Mouse (Mus musculus): ENCODE results near the gene Ccdc71l.

The Ccdc71l gene

DNA sequence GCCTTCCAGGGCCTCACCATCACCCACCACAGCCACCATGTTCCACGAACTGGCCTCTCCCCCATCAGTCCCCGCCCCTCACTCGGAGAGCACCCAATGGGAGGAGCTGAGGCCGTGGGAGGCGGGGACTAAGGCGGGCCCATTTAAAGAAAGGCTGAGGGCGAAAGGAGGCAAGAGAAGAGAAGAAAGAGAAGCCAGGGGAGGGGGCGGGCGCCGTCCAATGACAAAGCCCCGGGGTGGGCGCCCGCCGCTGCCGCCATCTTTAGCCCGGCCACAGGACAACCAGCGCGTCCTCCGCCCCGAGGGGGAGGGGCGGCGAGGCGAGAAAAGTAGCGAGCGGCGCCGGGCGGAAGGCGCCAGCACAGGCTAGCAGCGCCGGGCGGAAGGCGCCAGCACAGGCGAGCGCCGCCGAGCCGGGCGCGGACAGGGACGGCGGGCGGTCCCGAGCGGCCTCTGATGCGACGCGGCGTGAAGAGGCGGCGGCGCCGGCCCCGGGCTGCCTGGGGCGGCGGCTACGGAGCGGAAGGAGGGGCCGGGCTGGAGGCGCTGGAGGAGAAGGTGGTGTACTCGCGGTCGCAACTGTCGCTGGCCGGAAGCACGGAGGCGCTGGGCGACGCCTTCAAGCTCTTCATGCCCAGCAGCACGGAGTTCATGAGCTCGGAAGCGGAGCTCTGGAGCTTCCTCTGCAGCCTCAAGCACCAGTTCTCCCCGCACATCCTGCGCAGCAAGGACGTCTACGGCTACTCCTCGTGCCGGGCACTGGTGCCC lies at the start of gene Ccdc71l:
Gene Ccdc71l (plus strand): TSS at position 177 of the 768 bp plus-strand sequence.
- DNase-seq = peak; percentile 85

DNA sequence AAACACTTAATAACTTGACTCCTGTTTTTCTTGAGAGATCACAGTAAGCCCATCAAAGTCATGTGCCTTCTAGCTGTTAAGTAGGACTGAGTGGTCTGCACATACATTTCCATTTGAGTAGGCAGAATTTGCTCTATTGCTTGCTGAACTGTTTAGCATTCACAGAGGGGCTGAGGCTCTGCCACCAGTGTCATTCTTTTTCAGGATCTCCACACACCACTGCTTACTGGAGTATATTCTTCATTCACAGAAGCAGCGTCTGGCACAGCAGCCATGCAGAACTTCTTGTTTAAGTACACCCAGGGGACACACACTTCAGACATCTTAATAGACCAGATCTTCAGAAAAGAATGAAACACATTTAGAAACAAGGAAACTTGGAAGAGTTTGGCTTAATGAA lies 39.4 kb upstream of the Ccdc71l start:
- no peak for DNase-seq

DNA sequence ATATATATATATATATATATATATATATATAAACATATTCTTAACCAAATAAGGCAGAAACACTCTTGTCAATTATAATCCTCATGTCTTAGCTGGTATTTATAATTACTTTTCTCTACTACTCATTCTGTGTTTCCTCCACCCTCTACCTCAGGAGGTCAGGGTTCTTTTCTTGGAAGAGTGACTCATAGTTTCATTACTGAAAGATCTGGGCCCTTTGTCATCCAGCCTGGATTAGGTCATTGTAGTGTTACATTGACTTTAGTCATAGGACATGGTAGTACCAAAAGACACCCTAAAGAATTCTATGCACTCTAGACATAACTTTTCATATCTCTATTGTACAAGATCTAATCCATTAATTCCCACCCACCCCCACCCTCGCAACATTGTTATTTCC lies 35.0 kb upstream of the Ccdc71l start:
- no peak for DNase-seq

DNA sequence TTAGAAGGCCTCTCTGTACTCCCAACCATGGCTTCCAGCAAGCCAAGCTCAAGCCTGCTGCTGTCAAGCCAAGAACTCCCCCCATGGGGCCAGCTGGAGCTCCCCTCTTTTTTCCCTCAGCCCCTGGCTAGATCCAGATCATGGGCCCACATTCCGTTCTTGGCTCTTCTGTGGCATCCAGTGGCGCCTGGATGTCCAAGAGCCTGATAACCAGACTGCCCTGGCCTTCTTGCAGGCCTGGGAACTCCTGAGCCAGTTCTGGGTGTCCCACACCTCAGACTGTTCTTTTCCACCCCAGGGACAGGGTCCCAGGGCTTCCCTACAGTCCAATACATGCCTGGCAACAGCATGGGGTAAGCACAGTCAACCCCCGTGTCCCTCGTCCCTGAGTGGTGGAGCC lies 32.4 kb upstream of the Ccdc71l start:
- no peak for DNase-seq

DNA sequence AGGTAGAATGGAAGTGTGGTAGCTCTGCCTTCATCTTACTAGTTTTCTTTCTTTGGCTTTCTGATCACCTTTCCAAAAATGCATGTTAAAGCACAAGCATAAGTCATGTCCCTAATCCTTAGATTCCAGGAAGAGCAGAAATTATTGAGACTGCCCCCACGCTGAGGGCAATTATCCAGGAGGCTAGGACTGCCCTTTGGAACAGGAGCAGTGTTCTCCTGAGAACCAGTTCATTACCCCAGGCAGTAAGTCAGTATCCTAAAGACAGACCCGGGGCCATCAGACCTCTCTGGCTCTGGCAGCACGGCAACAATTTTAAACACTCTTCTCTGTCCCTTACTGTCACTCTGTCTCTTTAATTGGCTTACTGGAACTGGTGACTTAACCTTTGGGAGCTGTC lies 30.0 kb upstream of the Ccdc71l start:
- no peak for DNase-seq

DNA sequence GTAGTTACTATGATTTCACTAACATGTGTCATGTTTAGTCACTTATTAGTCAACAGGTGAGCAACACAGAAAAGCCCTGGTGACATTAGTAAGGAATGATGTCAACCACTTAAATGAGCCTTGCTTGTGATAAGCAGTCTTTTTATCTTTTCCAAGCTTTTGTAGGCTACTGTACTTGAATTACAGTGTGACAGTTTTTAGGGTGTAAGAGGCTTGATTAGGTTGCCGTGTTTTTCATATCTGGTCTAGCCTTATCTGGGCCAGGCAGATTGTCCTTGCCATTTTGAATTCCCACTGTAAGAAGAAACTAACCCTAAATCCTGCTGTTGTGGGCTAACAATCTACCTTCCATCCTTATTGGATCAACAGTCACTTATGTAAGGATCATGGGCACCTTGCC lies 26.6 kb upstream of the Ccdc71l start:
- DNase-seq = no peak

DNA sequence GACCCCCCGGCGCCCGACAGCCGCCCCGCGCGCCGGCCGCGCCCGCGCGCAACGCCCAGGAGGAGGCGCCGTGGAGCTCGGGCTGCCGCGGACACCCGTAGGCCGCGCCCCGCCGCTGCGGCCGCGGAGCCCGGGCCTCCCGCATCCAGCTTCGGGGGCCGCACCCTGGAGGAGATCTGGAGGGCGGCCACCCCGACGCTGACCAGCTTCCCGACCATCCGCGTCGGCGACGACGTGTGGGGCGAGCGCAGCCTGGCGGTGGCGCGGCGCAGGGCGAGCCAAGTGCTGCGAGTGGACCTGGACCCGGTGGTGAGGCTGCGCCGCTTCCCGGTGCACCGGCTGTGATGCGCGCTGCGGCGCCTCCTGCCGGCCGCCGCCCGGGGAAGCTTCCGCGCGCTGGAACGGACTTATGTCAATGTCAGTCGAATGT lies 807 bp downstream of the Ccdc71l start:
- peak; percentile 92 for DNase-seq

DNA sequence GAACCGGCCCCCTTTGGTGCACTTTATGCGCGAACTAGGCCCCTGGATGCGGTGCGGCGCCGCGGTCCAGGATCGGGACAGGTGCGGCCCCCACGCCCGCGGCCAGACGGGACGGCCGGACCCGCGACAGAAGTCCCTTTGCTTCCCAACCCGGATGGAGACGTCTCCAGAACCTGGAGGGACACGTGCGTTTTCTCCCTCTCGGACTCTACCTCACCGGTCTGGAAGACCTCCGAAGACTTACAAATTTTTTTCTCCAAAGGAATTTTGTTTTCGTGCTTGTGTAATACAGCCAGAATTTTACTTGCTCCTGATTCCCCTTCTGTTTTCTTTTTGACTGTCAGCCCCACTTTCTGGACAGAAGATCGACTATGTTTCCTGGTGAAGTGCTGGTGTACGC lies 1.2 kb downstream of the Ccdc71l start:
- DNase-seq = no peak

DNA sequence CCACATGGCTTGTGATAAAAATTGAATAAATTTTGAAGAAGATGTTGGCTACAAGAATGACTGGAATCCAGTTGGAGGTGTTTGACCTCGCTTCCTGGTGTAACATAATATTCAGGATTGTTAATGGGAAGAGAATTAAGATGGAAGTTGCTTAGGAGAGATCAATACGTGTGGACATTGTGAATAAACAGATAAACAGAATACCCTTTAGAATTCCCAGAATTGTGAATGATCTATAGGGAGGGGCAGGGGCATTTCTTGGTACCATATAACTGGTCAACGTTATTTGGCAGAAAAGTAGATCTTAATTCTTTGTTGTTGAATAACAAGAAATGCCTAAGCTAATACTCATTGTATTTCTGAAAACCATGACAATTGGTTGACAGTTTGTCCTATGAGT lies 2.0 kb downstream of the Ccdc71l start:
- no peak for DNase-seq

DNA sequence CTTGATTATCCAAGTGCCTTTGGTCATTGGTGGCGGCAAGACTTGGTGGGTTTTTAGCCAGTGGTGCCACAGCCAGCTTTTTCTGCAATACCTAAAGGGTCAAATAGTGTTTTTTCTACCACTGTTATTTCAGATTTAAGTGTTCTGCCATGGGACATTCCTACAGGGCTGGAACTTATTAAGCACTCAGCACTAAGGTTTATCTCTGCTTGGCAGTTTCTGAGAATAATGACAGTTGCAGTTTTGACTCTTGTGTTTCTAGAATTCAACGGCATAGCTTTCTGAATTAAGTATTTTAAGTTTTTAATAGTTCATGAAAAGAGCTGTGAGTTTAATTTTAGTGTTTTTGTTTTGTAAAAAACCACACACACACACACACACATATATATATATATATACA lies 2.5 kb downstream of the Ccdc71l start:
- DNase-seq = no peak

DNA sequence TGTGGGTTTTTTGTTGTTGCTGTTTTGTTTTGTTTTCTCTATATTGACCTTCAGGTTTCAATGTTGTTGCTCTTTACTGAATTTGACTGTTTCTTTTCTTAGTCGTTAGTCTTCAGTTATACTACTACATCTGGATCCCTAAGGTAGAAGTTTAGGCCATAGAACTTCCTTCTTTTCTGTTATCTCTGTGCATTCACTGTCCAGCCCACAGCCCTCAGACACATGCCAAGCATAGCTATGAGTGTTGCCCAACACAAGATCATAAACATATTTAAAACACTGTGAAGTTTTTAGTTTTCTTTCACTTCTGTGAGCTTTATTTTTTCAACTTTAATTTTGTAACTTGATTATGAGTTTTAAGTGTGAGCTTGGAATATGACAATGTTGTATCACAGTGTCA lies 41.0 kb downstream of the Ccdc71l start:
- no peak for DNase-seq

DNA sequence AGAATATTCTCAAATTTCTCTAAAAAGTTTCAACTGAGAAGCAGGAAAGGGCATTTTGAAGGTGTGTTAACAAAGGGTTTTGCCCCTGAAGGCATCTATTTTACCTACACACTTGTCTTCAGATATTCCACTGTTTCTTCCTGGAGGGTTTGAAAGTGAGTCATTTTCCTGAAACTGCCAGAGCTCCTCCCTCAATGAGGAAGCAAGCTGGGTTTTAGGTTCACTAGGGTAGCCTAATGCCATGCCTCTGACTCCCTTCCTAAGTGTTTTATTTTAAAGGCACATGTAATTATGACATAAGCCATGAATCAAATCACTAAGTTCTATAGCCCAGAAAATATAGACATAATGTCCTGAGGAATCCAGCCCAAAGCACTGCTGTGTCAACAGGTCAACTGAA lies 49.3 kb downstream of the Ccdc71l start:
- DNase-seq = no peak

DNA sequence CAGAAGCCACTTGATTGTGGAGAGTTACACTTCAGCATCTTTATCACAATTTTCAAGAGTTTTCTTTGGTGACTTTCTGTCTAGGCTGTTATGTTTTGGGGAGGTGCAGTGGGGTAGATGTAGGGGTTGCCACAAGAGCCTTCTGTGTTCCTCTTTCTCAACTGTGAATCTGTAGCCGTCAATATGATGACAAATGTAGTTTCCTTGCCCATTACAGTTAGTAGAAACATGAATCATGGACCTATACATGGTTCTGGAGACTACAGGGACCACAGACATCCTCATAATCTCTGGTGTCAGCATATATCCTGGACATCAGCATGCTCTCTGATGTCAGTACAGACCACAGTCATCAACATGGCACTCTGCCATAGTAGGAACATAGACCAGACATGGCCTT lies 52.5 kb downstream of the Ccdc71l start:
- DNase-seq = no peak
